Mouse (Mus musculus) brown adipose tissue, adult 24 weeks (tissue): ENCODE data around the gene Gm14226. TPM values are rescaled to one million over a fixed set of nuclear protein-coding genes. Genes with fewer than 3 reads are reported as not detected.
"Not testable (repeated sequence)": the region's sequence is repeated elsewhere in the genome, so short reads cannot be mapped to it uniquely, and the experiment has no call there.

Experiments
- H3K27ac ChIP-seq: fragments of 200-500 bp; replicated peaks from 2 replicates; pipeline ENCODE4 v1.5.1; 2012; ENCODE audit warnings: low read depth, mild to moderate bottlenecking, low read length
- H3K4me1 ChIP-seq: fragments of 200-500 bp; 2 replicates; pipeline ENCODE4 v1.6.1; 2012; ENCODE audit warnings: low read length, mixed read lengths; ENCODE audit not compliant: control insufficient read depth, insufficient read depth, insufficient read length
- H3K4me3 ChIP-seq: fragments of 200-500 bp; 2 replicates; pipeline ENCODE4 v1.5.1; 2012; ENCODE audit warnings: low read depth, mild to moderate bottlenecking, low read length, moderate library complexity; ENCODE audit not compliant: insufficient read depth
- polyA plus RNA-seq: library from polyadenylated mRNA; stranded (reverse); fragments of >200 nt; gene quantifications from 2 replicates; pipeline ENCODE4 v1.2.4, GENCODE M21; 2012; ENCODE audit not compliant: missing spikeins, insufficient read depth, insufficient read length

Gm14226 gene
- polyA plus RNA-seq = not detected in 2 replicates

DNA sequence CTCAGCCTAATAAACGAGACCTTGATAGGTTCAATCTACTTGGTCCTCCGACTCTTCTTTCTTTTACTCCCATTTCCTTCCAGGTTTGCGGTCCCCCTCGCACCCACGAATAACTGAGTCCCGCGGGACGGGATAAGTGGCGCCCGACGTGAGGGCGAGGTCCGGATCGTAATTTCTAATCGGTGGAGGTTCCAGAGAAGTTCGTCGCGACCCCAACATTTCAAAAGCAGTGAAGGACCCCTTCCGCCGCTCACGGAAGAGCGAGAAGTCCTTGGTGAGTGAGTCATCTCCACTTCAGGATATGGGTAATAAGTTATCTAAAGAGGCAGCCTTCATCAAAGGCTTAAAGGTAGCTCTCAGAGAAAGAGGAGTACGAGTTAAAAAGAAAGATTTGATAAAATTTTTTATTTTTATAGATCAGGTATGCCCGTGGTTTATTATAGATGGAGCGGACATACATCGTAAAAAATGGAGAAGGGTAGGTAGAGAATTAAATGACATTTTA lies at the start of gene Gm14226:
Gene Gm14226, plus strand, starts transcription at position 16 of the 505 bp plus-strand sequence.
- H3K4me1 ChIP-seq, H3K27ac ChIP-seq: not testable (repeated sequence)
- peak within 1 kb of the TSS; percentile 51 for H3K4me3 ChIP-seq

DNA sequence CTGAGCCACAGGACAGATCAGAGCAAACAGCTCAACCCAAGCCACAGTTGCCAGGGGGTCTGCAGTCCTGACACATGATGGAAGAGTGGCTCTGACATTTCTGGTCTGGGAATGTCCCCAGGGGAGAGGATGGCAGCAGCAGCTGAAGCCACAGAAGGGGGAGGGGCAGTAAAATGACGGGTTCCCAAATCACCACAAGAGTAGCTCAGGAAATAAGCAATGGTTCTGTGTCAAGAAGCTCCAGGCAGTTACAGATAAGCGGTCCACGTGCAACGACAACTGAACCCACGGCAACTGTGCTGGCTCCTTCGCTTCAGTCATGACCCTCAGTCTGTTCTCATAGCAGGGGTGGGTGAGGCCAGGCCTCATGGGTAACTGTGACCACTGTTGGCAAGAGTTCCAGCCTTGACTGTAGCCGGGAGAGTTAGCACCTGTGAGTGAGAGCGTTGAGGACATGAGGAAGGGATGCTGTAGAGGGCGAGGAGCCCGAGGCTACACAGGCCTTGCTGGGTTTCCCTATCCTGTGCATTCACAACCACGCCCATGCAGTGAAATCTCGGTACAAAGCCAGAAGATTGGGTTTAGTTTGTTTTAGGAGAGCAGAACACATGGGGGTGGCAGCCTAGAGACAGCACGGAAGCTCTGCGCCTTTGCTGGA lies 48.2 kb upstream of the Gm14226 start:
- not testable (repeated sequence) for H3K27ac ChIP-seq, H3K4me1 ChIP-seq, H3K4me3 ChIP-seq

- Histone ChIP-seq H3K27ac (no peak overlapping the region), H3K4me3 (no peak overlapping the region), H3K4me1 (no peaks in the 10 kb centered on the region)
These were observed 46.0 kb upstream of the Gm14226 start for GRCm38 (mm10) chr2:154971919-154972692.

DNA sequence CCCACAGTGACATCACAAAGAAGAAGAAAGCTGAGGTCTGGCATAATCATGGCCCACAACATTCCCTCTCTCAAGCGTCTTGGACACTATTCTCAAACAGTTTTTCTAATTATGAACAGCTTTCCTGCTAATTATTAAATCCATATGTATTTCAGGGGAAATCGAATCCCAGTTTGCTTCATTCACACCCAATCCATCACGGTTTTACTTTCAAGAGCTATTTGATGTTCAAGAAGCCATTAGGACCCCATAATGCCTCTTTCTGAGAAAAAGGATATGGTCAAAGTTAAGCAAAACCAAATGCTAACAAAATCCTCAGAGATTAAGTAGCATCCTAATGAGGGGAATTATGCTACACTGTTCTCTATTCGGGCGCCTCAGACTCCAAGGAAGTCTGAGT lies 45.1 kb upstream of the Gm14226 start:
- H3K4me3 ChIP-seq = no peak overlapping the region
- no peak overlapping the region for H3K27ac ChIP-seq

GRCm38 (mm10) chr2:154986609-154987008 lies 31.5 kb upstream of the Gm14226 start:
- no peak overlapping the region for H3K4me3 ChIP-seq
- no peaks in the 10 kb centered on the region for H3K4me1 ChIP-seq
- H3K27ac ChIP-seq = no peak overlapping the region

More for the DNA sequence above, 45.1 kb upstream of the Gm14226 start:
- no peaks in the 10 kb centered on the region for H3K4me1 ChIP-seq

GRCm38 (mm10) chr2:154991411-154991810 lies 26.7 kb upstream of the Gm14226 start:
- Histone ChIP-seq H3K27ac (no peak overlapping the region), H3K4me1 (no peaks in the 10 kb centered on the region), H3K4me3 (no peak overlapping the region)

DNA sequence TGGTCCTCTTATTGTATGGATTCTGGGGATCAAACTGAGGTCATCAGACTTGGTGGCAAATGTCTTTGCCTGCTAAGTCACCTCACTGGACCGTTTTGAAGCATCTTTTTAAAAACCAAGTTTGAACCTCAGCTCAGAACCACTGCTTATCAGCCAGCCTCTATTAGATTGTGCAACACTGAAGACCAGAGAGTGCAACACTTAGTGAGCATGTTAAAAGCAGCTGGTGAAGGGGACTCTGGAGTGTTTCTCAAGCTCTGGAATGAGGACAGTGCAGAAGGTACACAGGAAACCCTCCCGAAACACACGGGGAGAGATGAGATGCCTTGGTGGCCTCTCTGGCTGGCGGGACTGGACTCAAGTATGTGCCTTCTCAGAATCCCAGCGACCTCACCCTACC lies 26.0 kb upstream of the Gm14226 start:
- no peak overlapping the region for H3K4me3 ChIP-seq
- H3K4me1 ChIP-seq = no peaks in the 10 kb centered on the region
- no peak overlapping the region for H3K27ac ChIP-seq

DNA sequence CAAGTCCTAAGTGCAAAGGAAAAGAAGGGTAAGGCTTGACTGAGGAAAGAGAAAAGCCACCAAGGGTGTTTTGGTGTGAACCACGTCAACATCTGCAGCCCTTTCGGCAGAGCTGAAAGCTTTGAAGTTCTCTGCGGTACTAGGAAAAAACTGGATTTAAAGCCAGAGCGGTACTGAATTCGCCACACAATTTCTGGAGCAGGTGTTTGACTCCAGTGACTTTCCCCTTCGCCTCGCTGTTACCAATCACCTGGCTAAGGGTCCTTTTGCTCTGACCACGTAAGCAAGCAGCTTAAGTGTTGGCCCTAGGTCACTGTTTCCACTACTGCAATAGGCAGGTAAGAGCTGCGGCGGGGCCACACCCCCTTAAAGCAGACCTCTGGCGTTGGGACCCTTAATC lies 12.6 kb upstream of the Gm14226 start:
- no peak overlapping the region for H3K27ac ChIP-seq
- H3K4me1 ChIP-seq = no peaks in the 10 kb centered on the region
- H3K4me3 ChIP-seq = no peak overlapping the region

- Histone ChIP-seq H3K4me1 (no peaks in the 10 kb centered on the region), H3K27ac (no peak overlapping the region), H3K4me3 (no peak overlapping the region)
These were observed 6.9 kb upstream of the Gm14226 start for GRCm38 (mm10) chr2:155011086-155011656.

DNA sequence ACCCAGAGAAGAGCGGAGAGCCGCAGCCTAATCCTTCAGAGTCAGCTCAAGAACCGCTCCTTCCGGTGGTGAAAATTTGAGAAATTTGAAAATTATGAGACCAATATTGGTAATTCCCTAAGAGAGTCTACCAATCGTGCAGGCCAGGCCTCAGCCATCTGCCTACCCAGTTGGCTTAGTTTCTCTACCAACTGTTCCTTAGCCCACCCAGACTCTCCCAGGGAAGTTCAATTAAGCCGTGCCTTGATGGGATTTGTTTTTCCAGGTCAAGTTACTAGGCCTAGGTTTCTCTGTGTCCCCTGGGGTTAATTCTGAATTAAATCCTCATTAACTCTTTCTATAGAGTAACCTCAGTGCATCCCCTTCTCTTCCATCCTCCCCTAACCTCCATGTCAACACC lies 5.1 kb upstream of the Gm14226 start:
- Histone ChIP-seq H3K4me3 (no peak overlapping the region), H3K4me1 (no peaks in the 10 kb centered on the region), H3K27ac (no peak overlapping the region)

DNA sequence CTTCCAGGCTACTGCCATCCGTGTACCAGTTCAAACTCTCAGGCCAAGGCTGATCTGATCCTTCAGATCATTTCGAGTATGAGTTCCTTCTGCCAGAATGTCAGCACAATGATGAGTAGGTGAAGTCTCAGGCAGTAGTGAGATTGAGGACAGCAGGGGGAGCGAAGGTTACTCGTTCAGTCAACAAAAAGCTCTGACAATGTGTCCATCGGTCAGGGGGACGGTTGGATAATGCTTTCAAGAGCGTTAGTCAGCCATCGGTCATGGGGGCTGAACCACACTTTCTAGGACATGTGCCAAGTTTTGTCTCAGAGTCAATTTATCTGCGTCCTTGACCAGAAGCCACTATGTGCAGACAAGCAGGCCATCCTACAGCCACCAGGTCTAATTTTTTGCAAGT lies 1.3 kb upstream of the Gm14226 start:
- not testable (repeated sequence) for H3K4me1 ChIP-seq, H3K27ac ChIP-seq, H3K4me3 ChIP-seq

DNA sequence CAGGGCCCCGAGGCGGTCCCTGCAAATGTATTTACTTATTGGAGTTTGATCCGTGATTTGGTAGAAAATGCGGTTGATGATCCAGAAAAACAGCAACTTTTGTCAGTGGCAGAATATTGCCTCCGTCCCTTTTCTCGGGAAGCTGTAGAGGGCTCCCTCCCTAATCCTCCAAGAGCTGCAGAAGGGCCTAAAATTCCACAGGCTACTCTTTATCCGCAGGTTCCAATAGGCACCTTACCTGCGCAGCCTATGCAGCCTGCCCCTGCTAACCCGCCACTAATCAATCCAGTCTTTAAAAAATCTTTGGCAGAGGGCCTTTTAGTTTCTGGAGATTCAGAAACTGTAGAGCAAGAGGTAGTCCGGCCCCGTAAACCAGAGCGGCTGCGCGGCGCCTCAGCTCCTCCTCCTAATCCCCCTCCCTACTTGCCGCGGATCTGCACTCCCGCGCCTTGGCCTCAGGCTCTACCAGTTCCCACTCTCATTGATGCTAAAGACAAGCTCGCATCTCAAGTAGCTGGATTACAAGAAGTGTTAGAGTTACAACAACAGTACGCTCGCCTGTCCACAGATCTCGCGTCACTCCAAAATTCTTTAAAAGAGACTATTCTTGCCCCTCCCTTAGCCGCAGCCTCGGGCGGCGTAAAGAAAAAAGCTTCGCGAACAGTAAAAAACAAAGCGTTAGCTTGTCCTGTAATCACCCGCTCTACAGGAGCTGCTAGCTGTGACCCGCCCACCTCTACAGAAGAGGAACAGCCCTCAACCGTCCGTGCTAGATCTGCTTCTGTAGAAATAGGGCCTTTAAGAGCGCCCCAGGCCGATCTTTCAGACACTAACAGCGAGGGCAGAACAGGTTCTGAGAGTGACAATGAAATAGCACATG lies 936 bp downstream of the Gm14226 start:
- peak overlapping the region; percentile 51 for H3K4me3 ChIP-seq
- H3K4me1 ChIP-seq = no peaks in the 10 kb centered on the region
- H3K27ac ChIP-seq = no peak overlapping the region

- Histone ChIP-seq H3K4me1 (no peaks in the 10 kb centered on the region), H3K27ac (no peak overlapping the region)
These were observed 1.6 kb downstream of the Gm14226 start for GRCm38 (mm10) chr2:155019673-155020072.

GRCm38 (mm10) chr2:155020247-155020826 lies 2.3 kb downstream of the Gm14226 start:
- H3K27ac ChIP-seq, H3K4me3 ChIP-seq, H3K4me1 ChIP-seq: not testable (repeated sequence)

More at GRCm38 (mm10) chr2:155019673-155020072, 1.6 kb downstream of the Gm14226 start:
- H3K4me3 ChIP-seq = peak overlapping the region; percentile 51
